Mouse (Mus musculus) right cerebral cortex, postnatal 10 days (tissue): ENCODE measurements around the gene Pxdc1.

Experiments
- DNase-seq, 2 experiments: peaks; one replicate each; pipeline ENCODE4 v3.0.0; 2021; ENCODE audit warnings: low spot score in 2 of 2

Gene Pxdc1

DNA sequence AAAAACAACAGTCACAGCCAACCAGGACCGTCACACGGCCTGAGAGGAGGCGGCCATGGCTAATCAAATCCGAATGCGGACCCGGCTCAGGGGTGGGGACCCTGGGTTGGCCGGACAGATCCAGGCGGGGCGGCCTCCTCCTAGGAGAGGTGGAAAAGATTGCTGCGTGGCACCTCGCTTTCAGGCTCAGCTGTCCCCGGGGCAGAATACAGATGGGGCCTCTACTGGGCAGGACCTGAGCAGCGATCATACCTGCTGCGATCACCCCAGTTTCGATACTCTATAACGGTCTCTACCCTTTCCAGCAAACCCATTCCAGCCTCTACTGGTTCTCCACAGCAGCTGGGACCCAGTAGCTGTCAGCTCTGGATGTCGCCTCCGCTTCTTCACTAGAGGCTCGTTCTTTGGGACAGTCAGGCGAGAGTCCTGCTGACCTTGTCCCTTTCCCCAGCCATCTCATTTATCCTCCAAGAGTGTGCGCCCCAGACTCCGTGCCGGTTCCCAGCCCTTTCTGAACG is 1.8 kb downstream of the Pxdc1 start:
- DNase-seq, result no peak

DNA sequence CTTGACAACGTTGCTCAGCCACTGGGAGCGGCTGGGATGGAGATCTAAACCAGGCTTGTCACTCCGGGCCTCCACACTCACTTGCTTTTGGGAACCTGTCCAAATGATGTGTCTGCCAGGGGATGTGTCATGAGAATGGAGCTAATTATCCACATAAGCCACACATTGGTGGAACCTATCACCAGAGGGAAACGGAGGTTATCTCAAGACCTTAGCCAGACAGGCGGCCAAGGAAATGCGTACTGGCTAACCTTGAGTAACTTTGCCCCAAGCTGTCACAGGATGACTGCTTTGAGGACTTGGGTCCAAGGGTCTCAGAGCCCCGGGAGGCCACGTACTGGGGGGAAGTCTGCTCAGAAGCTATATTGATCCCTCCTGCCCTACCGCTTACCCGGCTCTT is 2.3 kb downstream of the Pxdc1 start:
- peak; percentile 44 to 54 for DNase-seq

DNA sequence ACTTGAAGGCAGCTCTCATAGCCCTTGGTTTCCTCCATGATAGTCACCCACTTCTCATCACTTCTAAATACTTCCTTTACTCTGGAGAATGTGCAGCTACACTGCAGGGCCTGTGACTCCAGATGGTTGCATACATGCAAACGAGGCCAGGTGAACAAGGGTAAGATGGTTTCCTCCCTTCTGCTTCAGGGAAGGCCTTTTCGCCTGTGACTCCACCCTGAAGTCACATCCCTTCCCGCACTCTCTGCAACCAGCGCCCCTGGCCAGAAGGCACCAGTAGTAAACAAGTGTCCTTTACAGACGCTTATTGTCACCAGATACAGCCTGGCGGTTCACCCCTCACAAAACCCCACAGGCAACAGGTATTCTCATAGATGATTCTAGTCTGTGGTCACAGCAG is 2.9 kb downstream of the Pxdc1 start:
- DNase-seq, result no peak

DNA sequence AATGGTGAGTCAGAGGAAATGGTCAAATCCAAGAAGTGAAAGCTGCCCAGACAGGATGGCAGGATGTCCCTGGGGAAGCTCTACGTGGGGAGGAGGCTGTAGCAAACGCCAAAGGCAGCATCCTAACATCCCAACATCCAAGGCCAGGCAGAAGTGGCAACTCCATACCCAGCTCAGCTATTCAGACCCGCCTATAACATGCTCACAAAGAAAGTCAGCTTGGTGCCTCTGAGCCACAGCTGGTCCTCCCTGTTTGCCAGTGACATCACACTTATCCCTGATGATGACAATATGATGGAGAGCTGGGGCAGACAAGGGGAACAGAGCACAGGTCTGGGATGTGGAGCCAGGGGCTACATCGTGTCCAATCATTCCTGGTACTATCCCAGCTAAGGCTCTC is 5.5 kb downstream of the Pxdc1 start:
- DNase-seq, result no peak

DNA sequence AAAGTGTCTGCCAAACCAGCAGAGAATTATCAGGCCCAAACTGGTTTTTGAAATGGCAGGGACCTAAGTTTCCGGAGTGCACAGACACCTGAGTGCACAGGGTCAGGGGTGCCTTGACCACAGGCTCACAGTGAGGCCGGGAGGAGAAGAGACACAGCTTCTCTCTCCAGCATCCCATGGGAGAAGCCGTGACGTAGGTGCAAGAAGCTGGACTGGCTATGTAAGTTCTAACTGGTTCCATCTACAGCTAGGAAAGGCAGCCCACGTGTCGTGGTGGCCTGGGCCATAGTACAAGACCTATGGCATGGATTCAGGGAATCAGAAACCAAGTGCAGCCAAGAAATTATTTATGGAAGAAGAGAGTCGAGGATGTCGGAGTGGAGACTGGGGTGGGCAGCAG is 6.1 kb downstream of the Pxdc1 start:
- no peak for DNase-seq

DNA sequence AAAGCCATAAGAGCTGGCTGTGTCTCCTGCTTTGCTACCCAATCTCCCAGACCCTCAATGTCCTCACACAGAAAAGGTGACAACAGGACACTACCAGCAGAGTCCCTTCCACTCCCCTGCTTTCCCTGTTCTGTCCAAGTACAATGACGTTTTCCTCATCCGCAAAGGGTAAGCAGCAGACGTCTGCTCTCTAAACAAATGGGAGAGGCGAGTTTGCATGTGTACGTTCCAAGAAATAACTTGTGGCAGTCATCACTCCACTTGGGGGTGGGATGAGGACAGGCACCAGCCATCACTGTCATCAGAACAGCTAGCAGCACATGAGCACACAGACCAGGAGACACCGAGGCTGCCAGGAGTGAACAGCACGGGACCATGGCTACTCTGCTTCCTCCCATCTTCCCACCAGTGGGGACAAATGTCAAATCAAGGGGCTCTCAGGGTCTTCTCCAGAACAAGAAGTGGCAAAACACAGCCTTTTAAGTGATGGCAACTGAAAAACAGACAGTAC is 7.0 kb downstream of the Pxdc1 start:
- no peak for DNase-seq

DNA sequence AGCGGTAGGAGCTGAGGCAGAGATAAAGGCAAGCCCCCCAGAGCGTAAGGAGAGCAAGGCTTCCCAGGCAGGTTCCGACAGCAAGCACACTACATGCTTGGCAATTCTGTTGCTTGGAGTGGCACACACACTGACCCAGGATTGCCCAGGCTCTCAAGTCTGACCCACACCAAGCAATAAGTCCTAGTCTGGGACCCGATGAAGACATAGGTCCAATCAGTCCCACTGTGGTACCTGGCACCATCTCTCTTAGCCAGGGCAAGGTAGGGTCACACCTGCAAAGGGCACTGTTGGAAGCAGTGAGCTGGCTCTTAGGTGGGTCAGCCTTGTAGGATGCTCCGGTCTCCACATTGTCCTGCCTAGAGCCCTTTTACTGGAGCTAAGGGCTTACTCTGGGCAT is 7.8 kb downstream of the Pxdc1 start:
- no peak for DNase-seq

DNA sequence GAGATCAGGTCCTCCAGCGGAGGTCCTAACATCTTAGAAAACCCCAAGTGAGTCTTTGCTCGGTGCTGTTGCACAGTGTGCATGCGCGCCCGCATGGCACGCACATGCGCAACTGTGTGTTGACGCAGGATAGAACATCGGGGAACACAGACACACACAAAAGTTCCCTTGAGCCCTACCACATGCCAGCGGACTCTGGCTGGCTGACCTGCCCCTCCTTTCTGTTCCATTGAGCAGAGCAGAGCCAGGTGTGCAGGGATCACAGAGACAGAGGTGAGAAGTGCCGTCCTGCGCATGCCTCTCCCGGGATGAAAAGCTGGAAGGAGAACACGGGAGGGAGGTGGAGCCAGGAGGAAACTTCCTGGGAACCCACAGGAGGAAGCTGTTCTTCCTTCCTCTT is 8.9 kb downstream of the Pxdc1 start:
- no peak for DNase-seq

DNA sequence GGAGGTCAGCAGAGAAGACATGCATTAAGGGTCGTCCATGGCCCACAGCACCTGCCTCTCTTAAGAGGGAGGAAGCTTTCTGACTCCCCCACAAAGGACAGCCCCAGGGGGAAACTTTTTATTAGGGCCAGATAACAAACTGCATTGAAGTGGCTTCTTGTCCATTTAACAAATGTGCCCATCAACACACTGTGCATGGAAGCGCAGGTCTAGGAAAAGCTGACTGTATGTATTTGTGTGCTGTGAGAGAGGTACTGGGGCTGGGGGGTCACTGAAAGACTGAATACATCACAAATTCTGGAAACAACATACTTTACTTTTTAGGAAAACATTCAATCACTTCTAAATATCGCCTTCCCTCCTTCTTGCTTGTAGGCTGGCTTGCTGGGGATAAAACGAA is 9.4 kb downstream of the Pxdc1 start:
- DNase-seq, result no peak

DNA sequence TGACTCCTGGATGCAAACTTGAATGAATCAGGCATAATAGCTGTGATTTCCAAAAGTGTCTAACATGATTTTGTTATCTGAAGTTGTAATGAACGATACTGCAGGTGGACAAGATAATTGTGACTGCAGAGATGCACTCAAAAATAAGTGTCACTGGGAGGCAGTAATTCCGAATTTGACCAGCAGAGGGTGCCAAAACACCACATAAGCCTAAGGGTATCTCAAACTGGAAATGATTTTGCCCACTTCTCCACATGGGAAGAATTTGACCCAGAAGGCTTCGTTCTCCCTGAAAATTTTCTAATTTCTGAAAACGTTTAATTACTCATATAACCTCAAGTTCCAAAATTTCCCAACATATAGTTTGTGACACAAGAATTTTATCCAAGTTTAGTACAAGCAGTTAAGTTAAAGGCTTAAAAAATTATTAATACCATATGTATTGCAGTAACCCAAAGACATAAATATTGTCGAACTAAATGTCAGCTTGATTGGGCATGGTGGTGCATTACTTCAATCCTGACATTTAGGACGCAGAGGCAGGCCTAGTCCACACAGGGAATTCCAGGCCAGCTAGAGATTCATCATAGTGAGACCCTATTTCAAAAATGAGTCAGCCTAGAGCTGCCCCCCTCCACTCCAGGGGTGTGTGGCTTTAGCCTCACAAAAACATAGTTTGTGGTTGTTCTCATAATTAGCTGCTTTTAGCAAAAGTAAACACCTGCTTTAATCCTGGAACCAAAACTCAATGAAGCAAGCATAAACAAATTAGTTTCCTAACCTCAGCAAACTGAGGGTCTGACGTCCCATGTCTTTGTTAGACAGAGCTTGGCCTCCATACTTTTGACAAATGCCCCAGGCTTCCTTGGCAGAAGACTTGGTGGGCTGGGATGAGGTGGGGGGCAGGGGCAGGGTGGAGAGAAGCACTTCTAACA is 10.1 kb downstream of the Pxdc1 start:
- peak; percentile 58 to 79 for DNase-seq

DNA sequence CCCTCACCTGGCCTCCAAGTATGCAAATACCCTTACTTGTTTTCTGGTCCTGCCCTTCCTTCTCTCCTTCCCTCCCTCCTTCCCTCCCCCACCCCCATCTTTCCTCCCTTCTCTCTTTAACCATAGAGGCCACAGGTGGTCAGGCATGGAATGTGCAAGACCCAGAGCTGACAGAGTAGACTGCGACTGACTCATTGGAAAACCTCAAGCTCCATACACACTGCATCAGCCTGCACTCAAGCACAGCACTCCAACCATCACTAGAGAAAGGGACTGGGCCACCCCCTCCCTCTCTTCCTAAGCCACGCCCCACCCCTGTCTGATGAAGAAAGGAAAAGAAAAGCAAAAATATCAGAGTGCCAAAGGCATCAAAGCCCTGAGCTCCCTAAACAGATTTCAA is 12.2 kb downstream of the Pxdc1 start:
- no peak for DNase-seq

DNA sequence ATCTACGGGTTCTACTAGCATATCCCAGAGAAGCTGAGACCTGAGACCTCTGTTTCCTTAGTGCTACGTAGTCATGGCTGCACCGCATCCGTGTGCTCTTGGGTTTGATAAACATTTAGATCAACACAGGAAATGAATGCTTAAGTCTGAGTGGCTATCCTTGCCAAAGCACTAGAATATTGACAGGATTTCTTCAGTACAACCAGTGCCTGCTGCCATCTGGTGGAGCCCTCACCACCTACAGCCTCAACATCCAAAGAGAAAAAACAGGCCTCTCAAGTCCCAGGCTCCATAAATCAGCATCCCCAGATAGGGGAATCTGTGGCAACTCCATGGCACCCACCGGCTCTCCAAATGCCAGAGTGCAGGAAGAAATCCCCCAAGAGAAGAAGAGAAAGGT is 17.3 kb downstream of the Pxdc1 start:
- peak; percentile 86 to 90 for DNase-seq

DNA sequence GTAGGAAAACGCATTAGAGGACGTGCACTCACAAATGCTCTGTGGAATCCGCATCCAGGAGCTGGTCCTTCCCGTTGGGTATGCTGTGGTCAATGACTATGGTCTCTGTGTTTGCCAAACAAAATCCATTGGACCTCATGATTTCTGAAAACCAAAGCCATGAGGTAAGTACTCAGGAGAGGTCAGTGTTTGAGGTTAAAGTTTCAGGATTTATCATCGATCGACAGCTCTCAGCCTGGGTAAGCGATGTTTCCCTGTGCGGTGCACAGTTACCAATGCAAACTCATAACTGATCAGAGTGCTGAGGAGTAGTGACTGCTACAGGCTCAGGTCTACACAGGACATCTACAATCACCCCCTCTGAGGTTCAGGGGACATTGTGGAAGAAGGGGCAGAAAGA is 23.0 kb downstream of the Pxdc1 start:
- DNase-seq, result no peak

DNA sequence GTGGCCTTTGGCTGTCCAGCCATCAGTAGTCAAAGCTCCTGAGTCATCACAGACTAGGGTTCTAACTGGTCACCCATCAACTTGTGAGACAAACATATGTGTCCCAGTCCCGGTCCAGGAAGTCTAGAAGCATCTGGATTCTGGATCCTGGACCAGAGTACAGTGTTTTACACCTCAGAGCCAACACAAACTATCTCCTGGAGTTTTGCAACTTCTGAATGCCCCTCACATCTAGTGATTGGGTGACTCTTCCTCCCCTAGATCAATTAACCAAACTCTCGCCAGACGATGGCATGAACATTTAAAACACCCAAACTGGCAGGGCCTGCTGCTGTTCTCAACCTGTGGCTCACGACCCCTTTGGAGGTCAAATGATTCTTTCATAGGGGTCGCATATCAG is 23.5 kb downstream of the Pxdc1 start:
- DNase-seq, result no peak

DNA sequence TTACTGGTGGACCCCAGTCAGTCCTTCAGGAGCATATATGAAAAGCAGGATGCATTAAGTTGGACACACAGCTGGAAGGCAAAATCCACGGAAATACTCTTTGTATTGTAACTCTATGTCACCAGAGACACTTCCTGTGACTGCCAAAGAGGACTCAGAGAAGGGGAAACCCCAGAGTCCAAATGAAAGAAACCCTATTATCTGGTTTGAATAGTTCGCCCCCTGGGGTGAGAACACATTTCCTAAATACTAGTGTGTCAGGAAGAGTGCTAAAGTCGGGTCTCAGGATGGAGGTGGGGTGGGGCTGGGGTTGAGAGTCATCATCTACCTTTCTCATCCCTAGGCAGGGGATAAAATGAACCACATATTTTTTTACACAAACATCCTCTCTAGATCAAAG is 25.8 kb downstream of the Pxdc1 start:
- no peak for DNase-seq

DNA sequence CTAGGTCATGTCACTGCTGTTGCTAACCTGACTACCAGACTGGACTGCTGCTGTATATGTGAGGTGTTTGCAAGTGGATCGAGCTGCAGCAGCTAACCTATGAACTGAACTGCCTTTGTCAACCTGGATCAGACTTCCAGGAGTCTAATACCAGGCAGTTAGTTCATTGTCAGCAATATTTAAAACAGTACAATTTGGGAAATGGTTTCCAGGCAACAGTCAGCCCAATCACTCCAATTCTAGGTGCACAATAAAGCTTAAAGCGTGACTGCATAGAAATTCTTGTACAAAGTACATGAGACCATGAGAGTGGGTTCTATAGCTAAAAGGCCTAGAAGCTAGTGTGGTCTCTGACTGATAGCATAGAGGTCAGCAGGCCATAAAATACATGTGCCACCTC is 28.9 kb downstream of the Pxdc1 start:
- DNase-seq, result no peak

DNA sequence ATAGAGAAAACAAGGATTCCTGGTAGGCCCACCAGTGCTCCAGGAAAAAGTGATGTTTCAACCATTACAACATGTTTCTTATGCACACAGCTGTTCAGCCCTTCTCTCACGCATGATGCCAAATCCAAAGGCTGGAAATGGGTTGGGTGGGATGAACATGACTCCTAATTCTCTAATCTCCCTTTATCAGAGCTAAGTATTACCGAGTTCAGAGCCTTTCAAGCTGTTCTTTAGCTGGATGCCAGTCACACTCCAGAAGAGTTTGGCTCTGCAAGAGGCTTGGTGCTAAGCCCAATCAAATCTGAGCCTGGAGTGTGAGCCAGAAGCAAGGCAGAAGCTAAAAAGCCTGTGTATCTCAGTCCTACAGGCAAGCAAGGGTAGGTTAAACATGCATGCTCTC is 40.9 kb downstream of the Pxdc1 start:
- DNase-seq, result no peak

DNA sequence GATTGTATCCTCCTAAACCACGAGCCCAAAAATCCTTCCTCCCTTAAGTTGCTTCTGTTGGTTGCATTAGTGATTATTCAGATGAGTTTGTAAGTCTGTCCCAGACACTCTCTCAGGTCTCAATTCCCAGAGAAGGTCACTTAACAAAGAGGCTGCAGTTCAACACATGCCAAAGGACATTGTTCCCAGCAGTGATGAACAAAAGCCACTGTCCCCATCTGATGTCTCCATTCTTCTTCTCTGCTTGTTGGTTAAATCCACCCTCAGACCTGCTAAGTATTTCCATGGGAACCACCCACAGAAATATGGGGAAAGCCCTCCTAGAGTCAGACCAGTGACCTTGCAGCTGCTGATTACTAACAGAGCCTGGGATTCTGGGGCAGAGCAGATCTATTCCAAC is 43.6 kb downstream of the Pxdc1 start:
- no peak for DNase-seq

DNA sequence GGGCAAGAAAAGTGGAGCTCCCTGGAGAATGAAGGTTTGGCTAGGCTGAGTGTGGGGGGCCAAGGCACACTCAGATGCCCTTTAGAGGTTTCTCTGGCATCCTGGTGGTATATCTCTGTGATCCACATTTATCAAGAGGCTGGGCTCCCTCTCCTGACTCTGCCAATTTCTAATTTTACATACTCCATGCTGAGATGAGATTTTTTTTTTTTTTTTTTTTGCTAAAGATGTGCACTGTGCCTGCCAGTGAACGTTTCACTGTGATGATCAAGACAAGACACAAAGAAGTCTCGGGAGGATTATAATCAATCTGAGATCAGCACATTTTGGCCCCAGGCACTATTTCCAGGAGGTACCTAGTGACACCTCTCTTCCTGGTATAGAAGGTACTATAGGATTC is 46.2 kb downstream of the Pxdc1 start:
- DNase-seq, result no peak

DNA sequence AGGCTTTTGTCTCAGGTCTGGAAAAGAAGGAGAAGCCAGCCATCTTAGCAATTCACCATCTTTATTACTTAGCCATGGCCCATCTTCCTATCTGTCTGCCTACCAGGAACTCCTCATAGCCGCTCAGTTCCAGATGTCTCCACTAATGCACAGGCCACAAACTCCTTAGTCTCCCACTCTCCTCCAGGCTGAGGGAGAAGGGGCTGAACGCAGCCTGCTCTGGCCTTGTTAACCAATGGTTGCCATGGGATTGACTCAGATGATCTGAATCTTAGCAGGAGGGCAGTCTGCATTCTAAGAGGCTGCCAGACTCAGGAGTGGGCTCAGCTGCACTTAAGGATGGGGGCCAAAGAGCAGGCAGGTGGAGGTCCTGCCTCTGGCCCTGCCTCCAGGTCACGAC is 47.4 kb downstream of the Pxdc1 start:
- no peak for DNase-seq

DNA sequence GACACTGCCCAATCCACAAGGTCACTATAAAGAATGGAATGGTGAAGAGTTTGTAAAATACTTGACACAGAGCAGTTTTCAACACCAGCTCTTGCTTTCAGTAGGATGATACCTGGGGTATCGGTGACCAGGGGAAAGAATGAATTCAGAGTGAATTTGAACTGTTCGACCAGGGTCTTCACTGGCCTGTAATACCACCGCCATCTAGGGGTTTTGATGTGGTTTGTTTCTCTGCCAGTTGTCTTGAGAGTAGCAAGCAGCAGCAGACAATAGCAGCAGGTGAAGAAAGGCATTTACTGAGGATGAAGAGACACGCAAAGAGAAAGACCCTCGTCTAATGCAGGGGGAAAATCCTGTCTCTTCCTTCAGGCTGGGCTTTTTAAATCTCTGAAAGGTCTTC is 48.1 kb downstream of the Pxdc1 start:
- no peak for DNase-seq

DNA sequence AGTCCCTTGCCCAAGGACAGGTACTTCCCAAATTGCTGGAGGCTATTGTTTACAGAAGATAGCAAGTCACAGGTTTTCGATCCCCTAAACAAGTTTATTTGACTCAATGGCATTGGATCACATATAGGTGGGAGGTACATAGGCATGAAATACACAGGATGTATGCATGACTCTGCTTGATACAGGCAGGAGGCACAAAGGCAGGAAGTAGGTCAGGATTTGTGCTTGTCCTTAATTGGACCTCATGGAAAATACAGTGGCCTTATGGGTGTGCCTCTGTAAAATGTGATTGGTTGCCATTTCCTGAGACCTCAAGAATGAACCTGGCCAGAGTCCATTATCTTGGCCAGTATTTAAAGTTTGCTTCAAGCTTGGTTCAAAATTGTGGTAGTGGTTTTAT is 48.9 kb downstream of the Pxdc1 start:
- DNase-seq, result no peak

DNA sequence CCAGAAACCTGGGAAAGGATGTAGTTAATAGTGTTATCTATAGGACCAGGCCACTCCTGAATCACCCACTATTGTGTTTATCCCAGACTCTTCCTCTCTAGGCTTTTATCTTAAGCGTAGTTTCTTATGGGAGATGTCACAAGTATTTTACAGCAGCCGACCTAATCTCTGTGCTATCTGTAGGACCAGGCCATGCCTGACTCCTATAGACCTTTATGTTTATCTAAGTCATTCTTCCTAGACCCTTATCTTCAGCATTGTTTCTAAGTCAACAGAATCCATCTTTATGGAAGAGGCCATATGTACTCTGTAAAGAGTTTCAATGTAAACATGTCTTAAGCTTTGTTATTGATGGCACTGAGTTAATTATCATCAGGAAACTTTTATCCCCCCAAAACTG is 50.5 kb downstream of the Pxdc1 start:
- DNase-seq, result no peak

DNA sequence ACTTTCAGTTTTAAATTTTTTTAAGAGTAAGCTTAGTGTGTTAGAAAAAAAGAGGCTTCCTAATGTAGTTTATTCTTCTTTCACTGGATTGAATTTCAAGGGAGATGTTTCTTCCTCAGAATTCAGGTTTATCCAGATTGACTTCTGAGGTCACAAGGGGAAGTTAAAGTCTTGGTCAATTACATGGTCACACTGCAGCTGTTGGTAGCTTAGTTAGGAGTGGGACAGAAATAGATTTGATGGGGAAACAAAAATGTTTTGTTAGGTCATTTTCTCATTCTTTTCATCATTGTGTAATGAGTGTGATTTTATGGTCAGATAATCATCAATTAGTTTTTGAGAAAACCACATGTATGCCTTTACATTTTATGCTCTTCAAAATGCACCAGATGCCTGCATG is 56.5 kb downstream of the Pxdc1 start:
- DNase-seq, result no peak
